Mouse (Mus musculus) kidney, postnatal 14 days (tissue): Measurements from ENCODE around the gene Ptgfrn.
A peak's percentile ranks its signal among the peaks of the same experiment; 100 is the strongest.

Experiments
- DNase-seq: peaks from one replicate; pipeline ENCODE4 v3.0.0; 2022; ENCODE audit warnings: mixed read lengths

Ptgfrn gene

DNA sequence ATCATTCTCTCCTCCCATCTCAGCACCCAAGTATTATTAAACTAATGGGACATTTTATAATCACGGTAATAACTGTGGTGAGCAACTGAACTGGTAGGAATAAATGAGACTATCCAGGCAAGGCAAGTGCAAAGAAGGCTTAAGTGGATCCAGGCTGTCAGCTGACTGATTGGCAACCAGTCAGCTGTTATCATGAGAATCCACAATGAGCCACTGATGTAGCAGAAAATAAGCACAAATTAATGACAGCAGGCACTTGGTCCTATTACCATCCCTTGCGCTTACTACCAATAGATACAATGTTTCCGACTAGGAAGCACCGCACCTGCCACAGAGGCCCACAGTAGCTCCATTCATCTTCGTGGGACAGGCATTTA, 2.4 kb upstream of the Ptgfrn start:
- DNase-seq: no peak

DNA sequence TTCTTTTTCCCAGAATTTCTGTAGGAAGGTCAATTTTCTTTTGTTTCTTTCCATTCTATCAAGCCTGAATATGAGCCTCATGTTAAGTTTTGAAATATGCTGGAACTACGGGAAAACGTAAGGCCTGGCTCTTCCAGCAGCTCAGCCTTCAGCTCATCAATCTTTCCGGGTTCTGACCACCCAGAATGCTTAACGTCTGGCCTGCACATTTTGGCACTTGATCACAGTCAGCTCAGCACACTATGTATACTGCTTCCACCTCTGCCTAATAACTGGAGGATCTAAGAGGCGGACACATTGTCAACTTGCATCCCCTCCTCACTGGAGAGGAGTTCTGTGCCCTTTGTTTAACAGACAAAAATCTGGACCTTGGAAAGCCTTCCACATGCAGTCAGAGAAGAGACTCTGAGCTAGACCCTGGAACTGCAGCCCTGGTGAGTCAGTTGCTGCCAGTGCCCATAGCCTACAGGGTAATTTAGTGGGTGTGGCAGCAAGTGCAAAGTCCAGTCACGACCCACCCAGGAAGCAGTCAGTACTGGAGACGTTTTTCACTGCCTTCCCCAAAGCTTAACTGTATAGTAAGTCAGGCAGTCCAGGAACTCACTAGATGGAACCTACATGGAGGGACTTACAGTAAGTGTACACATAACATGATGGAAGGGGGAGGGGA, 1.9 kb upstream of the Ptgfrn start:
- no peak for DNase-seq

DNA sequence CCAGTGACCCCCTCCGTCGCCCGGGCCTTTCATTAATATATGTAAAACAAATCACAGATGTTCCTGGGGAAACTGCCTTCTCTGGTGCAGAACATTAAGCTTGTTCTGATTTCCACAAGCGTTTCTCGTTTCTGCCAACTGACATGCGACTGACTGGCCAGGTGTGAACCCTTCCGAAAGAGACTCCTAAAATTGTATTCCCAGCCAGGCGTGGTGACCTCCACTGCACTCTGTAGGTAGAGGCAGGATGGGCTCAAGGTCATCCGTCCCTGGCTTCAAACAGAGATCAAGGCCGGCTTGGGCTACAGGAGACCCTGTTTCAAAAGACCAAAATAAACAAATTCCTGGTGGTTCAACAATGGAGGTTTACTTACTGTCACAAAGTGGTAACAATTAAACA, 1.2 kb upstream of the Ptgfrn start:
- no peak for DNase-seq

DNA sequence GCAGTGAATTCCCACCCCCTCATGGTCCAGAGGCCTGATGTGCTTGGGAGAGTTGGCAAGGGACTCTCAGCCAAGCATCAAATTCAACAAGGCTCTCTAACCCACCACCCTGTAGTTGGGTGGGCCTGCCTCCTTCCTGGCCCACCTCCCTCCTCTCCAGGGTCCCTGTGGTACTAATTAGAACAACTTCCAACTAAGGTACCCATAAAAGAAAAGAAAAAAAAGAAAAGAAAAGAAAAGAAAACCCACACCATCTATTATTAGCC, 693 bp upstream of the Ptgfrn start:
- DNase-seq: no peak

DNA sequence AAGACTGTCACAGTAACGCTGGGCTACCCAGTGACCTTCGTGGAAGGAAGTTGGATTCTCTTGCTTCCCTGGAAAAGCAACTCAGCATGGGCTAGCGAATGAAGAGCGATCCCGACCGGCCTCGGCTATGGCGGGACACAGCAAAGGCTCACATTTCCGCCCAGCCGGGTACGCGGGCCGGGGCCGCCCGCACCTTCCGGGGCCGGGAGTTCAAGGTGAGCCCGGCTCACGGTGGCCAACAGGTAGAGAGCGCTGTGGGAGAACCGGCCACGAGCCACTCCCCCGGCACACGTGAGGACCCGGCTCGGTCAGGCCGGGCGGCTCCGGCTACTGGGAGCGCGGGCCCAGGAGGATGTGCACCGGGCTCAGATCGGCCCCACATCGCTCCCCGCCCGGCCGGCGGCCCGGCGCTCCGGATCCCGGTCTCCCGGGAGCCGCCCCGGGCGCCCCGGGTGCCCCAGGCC, 488 bp downstream of the Ptgfrn start:
- DNase-seq: peak; percentile 66

DNA sequence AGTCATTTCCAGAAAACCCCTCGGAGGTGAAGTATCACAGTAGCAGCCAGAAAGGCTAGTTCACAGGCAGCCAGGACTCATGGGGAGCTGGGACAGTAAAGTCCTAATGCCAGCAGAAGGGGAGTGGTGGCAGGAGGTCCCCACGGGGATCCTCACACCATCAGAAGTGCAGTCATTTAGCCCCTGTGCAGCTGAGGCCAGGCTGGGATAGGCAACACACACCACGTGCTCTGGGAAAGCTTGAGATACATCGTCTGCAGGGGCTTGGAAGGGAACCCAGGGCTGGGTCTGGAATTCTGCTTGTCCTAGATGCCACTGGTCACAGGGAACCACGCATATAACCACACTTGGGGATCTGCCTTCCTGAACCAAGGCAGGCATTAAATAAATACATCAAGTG, 1.2 kb downstream of the Ptgfrn start:
- no peak for DNase-seq

DNA sequence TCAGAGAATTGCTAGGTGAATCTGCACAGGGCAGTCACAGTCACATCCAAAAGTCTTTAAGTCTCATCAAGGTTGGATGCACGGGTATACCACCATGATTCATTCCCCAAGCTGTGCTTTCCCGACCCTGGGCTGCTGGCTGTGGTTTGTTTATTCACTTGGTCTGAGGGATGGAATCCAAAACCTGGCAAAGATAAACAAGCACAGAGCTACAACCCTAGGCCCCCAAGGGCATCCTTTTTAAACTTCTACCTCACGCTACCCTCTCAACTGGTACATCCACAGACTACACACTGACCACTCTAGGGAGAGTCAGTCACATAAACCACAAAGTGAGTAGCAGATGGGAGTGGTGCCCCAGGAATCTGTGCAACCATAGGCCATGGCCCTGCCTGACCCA, 1.8 kb downstream of the Ptgfrn start:
- DNase-seq: no peak

DNA sequence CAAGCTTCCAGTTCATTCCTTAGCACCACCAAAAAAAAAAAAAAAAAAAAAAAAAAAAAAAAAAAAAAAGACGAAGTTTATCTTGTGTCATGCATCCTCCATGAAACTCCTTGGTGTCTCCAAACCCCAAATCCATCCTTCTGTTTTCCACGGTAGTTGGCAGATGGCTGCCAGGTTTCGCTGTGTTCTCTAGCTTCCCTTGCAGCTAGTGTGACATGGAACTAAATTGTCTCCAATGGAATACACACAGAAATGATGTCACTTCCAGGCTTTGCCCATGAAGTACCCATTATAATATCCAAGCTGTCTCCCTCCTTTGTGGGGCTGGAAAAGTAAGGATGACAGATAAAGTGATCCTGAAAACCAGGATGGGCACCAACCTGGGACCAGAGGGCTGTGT, 3.8 kb downstream of the Ptgfrn start:
- no peak for DNase-seq

DNA sequence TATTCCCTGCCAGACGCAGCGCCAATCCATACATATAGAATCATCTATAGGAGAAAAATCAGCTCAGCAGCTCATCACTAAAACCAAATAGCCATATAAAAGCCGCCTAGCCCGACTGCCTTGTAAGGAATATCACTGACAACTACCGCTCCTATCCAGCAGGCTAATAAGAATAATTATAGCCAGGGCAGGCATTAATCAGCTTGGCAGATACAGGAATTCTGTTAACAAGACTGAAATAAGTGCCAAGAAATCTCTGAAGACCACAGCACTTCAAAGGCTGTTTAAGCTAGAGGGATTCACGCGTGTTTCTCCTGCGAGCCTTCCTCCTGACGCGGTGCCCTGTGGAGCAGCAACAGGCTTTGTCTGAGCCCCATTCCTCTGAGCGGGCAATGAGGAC, 4.6 kb downstream of the Ptgfrn start:
- no peak for DNase-seq

DNA sequence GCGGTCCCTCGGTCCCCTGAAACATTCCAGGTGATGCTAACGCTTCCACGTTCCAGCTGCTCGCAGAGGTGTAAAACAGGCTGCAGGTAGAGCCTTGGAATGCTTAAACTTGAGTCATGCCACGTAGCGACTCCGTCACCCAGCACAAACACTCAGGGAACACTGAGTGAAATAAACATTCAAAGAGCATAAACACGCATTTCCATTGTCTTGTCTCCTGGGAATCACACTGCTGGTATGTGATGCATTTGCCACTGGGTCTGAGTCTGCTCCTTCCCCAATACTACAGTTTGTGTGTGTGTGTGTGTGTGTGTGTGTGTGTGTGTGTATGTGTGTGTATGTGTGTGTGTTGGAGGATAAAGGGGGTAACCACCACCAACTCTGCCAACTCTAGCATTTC, 5.2 kb downstream of the Ptgfrn start:
- DNase-seq: no peak

DNA sequence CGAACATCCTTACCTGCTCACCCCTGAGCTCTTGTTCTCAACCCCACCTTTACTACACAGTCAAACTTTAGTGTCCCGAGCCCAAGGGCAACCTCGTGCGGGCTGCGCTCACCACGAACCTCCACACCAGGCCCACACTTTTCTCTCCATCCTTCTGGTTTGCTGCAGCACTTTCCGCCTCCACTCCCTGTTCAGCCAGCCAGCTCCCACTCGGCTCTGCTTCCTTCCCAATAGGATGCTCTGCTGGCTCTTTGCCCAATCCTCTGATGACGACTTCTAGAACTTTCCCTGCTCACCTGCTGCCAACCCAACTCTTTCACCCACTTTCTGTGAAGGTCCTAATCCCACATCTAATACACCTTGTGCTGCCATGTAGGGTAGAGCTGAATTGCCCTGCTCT, 6.3 kb downstream of the Ptgfrn start:
- no peak for DNase-seq

DNA sequence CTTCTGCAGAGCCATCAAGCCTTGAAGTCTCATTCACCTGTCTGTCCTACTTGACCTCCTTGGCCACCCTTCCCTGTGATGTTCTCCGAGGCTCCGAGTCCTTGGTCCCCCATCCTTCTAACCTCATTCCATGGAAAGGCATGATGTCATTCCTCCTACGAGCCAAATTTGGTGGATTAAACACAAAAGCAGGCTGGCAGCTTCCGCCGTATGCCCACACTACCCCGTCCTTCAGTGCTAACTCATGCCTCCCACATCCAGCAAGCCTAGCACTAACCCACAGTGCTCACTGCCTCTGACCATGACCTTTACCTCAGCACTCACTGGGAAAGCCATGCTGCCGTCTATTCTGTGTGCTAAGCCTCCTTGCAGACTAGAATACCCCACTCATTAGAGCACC, 8.0 kb downstream of the Ptgfrn start:
- no peak for DNase-seq

DNA sequence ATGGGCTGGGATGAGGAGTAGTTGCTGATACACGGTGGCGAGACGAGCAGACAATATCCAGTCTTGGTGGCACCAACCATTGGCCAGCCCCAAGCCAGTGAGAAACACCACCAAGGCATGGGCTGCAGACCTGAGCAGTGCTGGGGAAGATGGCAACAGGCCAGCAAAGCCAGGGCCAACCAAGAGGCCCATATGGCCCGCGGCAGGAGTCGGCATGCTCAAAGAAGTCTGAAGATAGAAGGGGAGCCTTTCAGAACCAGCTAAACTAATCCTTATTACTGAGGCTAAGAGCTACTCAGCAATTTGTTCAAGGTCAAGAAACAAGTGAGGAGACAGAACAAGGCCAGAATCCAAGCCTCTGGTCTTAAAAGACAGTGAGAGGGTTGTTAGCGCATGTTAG, 8.9 kb downstream of the Ptgfrn start:
- DNase-seq: no peak

DNA sequence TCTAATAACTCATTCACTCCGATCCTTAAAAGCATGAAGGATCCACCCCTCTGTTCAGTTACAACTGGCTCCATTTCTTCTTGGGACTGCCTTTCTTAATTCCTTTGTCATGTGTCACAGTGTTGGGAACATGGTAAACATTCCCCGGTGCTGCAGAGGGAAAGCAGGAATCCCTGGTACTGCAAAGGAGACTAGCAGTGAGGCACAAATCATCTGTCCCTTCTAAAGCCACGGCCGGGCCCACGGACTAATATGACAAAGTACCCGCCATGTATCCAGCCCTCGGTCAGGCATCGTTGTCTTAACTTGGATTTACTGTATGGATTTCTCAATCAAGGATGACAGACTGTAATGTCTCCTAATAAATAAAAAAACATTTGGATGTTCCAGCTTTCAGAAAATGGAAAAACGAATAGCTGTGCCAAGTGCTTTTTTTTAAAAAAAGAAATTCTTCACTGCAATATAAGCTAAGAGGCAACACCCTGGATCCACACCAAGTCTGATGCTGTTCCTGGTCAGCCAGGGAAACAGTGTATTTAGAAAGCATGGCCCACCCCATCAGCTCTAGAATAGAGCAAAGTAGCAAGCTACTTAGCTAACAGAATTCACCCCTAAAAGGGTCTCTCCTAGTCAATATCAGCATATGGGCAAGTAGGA, 10.2 kb downstream of the Ptgfrn start:
- no peak for DNase-seq

DNA sequence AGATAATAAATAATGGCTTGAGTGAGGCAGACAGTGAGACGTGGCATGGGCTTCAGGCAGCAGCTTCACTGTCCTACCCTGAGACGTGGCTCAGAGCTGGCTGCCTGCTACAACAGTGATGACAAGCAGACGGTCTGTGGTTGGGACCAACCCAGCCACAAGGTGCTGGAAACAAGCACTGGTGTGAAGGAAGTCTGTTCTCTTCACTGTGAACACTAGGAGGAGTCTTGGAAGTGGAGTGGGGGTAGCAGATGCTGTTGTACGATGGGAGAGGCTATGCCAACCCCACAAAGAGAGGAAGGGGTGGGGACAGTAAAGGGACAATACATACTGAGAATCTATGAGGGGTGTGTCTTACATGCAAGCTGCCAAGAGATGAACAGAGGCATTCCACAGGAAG, 12.0 kb downstream of the Ptgfrn start:
- DNase-seq: no peak

DNA sequence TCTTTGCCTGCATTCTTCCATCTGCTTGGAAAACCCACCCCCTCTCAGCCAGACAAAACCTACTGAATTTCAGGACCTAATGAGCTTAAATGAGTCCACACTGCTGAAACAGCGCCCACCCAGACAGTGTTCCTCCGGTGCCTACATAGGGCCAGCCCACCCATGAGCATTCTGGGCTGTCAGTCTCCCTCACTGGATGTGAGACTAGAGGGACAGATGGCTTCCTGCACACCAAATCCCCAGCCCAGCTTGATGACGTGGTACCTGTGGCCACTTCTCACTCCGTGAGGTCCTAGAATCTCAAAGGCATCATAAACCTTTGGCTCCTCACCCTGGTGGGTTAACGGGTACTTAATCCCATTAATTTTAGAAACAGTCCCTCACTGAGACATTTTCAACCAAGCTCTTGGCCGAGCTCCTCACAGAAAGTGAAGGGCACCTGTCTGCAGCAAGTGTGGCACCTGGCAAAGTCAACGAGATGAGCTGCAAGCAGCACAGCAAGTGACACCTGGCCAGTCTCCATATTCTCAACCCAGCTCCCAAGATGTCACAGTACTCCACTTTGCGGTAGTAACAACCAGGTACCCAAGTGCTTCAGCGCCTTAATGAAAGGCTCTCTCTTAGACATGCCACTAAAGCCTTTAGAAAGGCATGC, 12.8 kb downstream of the Ptgfrn start:
- DNase-seq: no peak

DNA sequence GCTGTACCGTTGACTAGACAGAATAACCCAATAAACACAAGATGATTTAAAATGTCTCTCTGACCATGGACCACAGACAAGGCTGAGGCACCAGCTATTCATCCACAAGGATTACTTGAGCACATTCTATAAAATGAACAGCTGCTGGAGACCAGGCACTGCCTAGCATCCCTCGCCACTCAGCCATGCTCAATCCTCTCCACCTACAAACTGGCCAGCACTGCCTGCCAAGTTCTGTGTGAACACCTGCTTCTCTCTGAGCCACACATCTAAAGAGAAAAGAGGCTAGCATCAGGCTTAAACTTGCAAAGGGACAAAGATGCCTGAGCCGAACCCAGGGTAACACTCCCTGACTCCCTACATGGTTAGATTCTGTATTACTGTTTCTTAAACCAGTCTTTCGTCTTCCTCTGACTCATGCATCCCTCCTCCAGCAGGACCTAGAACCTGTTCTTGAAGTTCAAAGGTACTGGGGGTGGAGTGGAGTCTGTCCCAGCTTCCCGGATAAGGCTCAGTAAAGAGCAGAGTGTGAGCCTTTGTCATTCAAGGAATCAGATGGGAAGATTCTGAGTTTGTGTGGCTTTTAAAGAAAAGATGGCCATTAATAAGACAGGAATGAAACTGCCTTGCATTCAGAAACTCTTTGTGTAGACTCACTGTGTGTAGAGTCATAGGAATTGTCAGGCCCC, 14.2 kb downstream of the Ptgfrn start:
- DNase-seq: no peak

DNA sequence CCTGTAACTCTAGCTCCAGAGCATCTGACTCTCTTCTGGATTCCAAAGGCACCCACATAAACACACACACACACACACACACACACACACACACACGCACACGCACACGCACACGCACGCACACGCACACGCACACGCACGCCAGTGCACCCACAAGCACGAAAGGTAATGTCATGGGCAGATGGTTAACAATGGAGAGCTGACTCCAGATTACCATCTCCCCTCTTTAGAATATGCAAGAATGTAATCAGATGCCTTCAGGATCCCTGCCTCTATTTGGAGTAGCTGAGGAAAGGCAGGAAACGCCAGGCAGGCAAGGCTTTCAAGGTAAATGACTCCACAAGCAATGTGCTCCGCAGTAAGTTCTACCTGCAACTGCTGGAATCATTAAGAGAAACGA, 17.9 kb downstream of the Ptgfrn start:
- no peak for DNase-seq

DNA sequence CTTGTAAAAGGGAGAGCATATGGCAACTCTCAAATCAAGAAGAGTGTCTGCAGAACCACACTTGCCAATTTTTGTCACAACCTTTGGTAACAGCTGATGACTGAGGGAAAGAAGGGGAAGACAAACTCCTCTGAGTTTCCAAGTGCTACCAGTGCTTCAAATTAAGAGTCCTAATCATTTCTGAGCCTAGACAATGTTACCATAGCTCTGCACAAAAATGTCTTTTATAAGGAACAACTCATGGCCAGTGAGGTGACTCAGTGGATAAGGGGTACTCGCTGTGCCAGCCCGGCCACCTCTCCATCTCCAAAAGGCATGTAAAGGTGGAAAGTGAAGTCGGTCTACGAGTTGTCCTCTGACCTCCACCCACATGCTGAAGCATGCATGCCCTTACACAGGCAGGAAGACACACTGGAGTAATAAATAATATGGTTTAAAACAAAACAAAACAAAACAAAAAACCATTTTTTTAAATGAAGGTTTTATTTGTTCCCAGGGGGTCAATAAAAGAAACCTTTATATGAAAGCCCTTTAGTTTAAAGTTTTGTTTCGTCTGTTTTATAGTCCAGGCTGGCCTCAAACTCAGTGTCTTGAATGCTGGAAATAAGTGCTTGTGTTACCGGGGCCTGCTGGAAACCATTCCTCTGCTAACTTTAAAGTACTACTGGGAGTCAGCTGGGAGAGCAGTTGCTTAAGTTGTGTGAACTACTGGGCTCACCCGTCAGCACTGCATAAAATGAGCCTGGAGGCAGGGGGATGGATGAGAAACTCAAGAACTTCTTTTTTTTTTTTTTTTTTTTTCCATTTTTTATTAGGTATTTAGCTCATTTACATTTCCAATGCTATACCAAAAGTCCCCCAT, 23.3 kb downstream of the Ptgfrn start:
- no peak for DNase-seq

DNA sequence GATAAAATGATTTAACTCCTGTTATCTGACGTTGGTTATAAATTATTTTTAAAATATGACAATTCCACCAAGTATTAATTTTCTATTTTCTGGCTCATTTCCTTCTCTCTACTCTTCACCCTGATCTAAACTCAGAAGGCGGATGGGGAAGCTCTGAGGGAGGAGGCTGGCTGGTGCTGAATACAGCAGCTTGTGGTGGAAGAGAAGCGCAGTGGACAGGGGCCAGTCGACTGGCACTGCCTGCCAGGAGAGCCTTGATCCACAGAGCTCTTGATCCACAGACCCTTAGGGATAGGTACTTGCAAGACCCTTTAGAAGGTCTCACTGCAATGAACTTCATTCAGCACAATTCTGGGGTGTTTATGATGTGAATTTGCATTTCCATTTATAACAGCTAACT, 29.2 kb downstream of the Ptgfrn start:
- no peak for DNase-seq

DNA sequence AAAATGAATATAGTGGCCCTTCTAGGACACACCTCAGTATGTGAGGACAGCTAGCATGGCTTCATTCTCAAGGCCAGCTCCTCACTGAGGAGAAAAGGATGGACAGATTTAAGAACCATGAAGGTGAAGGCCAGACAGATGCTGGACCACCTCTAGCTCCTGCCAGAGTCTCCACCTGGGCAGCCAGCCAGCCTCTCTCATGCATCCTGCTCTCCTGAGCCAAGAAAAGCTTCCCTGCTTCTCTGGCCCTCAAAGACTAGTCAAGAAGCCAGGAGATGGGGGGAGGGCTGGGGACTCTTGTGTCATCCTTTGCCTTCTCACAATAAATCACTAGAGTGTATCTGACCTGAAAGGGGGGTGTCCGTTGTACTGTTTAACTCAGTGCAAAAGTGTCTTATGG, 31.7 kb downstream of the Ptgfrn start:
- DNase-seq: peak; percentile 64

DNA sequence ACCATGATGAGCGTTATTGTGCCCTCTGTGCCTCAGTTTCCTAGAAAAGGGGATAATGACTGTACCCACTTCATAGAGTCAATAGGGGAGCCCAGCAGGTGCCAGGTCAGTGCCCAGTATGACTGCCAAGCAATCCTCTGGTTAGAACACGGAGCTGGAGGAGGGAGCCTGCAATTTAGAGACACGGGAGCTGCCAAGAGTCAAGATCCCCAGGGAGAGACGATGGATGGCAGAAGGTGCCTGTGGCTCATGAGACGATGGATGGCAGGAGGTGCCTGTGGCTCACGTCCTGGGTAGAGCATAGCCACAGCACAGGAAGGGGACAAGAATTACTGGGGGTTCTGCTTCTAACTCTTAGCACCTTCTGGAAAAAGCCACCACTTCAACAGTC, 32.4 kb downstream of the Ptgfrn start:
- no peak for DNase-seq
